Mouse (Mus musculus) right cerebral cortex, adult 18-20 months (tissue): ENCODE measurements around the gene D430042O09Rik.

Experiments
- DNase-seq: peaks from one replicate; pipeline ENCODE4 v3.0.0; 2022; ENCODE audit warnings: mixed read lengths

D430042O09Rik gene

GRCm38 (mm10) chr7:125741271-125741703, 33.6 kb downstream of the D430042O09Rik start:
- DNase-seq, result no peak

DNA sequence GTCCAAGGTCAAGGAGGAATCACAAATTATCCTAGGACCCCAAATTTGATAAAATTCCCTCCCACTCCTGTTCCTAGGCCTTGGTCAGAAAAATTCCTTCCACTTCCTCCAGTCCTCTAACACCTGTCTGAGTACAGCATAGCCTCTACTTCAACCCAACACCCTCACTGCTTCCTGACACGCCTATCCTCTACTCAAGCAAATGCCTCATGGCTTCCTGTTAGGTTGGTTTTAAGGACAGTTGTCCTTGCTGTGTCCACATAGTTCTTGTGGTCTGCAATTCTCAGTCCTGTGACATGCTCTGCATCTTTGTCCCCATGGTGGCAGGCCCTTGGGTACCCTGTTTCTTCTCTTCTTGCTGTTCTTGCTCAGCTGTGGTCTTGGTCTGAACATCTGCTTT, 37.1 kb downstream of the D430042O09Rik start:
- no peak for DNase-seq

DNA sequence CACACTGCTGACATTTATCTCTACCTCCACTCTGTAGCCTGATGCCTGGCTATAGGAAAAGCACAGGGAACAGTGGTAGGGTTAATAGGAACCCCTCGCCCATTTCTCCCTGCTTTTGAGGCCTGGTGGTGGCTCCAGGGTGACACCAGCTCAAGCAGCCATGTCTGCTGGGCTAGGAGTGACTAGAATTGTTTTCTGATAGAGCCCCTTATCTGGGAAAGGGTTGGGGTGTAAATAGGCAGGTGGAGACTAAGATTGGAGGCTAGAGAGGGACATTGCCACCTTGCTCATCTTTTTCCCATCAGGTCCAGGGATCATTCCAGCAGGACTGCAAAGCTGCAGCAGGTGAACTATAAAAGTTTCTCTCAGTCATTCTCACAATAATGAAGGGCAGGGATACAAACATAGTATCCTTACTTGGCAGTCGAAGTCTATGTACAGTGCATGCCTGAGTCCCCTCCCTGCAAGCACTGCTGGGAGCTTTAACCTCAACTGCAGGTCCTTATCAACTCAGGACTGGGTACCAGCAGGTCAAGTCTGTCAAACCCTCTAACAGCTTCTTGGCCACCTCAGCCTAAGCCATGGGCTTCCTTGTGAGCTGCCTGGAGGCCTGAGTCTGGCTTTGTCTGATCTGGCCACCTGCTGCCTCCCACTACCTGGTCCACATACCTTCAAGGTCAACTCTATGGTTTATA, 39.1 kb downstream of the D430042O09Rik start:
- DNase-seq, result no peak

DNA sequence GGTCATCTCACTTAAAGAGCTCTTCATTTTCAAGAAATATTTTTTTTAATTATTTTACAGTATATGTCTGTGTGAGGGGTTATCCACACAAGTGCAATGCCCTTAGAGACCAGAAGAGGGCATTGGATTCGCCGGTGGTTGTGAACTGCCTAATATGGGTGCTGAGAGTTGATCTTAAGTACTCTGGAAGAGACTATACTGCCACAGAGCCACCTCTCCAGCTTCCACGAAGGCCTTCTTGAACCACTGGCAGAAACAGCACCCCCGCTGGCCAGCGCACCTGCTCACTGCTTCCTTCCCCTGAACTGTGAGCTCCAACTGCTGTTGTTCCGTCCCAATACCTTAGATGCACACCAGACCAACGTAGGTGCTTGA, 39.6 kb downstream of the D430042O09Rik start:
- DNase-seq, result no peak

- no peak for DNase-seq
These were observed 40.5 kb downstream of the D430042O09Rik start for GRCm38 (mm10) chr7:125748186-125748585.

DNA sequence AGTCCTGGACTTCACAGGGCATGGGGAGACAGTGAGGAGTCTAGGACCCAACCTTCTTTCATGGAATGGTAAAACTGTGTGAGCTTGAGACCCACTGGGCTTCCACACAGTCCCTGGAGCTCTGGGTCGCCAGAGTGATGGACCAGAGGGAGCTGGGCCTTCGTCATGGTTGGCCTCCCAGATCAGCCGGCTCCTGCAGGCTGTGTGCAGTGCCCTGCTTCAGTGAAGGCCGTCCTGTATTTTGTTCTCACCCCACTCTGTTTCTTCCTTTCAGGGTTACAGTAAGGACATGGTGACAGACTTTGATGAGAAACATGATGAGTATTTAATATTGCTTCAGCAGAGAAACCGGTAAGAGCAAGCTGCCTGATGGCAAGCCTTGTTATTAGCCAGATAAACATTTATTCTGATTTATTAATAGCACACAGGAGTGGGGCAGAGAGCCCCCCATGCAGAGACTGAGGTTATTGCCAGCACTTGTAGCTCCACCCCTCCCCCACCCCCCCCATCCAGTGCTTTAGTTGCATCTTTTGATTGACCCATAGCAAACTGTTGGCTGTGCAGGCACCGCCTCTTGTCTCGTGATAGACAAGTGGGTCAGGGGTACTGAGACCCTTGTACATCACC, 45.1 kb downstream of the D430042O09Rik start:
- no peak for DNase-seq

DNA sequence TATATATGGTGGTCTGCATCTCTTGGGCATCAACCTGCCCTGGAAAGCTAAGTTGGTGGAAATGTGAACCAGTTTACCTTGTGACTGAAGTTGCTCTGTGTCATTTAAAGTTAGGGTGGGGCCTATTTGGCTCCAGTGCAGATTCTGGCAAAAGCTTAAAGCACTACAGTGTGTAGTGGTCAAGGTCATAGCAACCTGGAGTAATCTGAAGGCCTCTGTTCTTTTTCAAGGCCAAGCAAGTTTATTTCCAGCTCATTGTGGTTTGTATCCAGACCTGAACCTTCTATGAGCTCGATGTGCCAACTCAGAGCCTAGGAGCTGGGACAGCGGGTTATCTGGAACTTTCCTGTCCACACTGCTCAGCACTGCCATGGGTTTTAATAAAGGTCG, 45.6 kb downstream of the D430042O09Rik start:
- DNase-seq, result no peak

GRCm38 (mm10) chr7:125756806-125757205, 49.1 kb downstream of the D430042O09Rik start:
- no peak for DNase-seq

GRCm38 (mm10) chr7:125757896-125758623, 50.4 kb downstream of the D430042O09Rik start:
- DNase-seq, result no peak

GRCm38 (mm10) chr7:125762289-125762688, 54.6 kb downstream of the D430042O09Rik start:
- no peak for DNase-seq

- no peak for DNase-seq
These were observed 55.5 kb downstream of the D430042O09Rik start for GRCm38 (mm10) chr7:125762883-125763830.

GRCm38 (mm10) chr7:125764373-125764772, 56.7 kb downstream of the D430042O09Rik start:
- DNase-seq, result no peak

- peak; percentile 86 for DNase-seq
These were observed 59.5 kb downstream of the D430042O09Rik start for GRCm38 (mm10) chr7:125766976-125767831.

- peak; percentile 52 for DNase-seq
These were observed 65.4 kb downstream of the D430042O09Rik start for GRCm38 (mm10) chr7:125772961-125773571.

- DNase-seq, result no peak
These were observed 75.5 kb downstream of the D430042O09Rik start for GRCm38 (mm10) chr7:125783206-125783605.

DNA sequence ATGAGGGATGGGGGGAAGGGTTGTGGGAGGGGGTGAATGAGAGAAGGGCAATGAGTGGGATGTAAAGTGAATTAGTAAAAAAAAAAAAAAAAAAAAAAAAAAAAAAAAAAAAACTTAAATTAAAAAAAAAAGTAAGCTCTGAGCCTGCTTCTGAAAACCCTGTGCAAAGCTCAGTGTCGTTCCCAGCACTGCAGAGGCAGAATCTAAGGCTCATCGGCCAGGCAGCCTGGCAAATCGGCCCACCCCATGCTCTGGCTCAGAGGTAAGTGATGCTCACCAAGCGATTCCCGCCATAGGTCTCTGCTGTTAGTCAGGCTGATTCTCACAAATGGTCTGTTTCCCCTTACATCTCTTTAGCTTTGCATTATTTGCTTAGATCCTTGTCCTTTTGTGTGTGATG, 78.4 kb downstream of the D430042O09Rik start:
- no peak for DNase-seq

DNA sequence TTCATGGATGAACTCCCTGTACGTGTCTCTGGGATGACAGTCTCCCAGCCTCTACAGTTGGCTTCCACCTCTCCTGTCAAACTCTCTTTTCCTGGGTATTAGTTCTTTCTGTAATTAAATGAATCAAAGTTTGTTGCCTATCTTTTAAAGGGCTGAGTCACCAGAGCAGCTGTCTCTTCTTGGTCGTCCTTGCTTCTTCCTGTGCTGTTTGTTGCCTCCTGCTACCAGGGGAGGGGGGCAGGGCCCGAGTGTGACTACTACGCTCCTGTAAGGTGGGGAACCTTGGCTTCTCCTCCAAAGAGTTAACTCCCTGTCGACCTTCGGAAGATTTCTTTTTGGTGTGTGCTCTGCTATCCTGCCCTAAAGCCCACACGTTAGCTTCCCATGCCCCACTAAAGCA, 79.4 kb downstream of the D430042O09Rik start:
- no peak for DNase-seq

- no peak for DNase-seq
These were observed 82.4 kb downstream of the D430042O09Rik start for GRCm38 (mm10) chr7:125790039-125790438.

DNA sequence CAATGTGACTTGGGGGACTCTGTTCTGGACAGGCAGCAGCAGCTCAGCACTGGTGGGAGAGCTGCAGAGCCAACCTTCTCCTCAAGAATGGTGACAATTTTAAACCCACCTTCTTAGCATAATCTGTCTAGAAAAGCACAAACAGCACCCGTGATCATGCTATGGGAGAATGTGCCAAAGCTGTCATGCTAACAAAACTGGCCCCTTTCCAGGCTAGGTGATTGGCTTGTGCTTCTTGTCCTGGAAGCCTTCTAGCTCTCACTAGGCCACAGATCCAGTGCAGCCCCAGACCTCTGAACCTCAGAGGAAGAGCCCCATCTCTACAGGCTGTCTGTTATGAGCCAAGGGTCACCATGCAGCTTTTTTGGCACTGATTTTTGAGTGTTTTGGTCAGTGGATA, 98.9 kb downstream of the D430042O09Rik start:
- DNase-seq, result no peak

DNA sequence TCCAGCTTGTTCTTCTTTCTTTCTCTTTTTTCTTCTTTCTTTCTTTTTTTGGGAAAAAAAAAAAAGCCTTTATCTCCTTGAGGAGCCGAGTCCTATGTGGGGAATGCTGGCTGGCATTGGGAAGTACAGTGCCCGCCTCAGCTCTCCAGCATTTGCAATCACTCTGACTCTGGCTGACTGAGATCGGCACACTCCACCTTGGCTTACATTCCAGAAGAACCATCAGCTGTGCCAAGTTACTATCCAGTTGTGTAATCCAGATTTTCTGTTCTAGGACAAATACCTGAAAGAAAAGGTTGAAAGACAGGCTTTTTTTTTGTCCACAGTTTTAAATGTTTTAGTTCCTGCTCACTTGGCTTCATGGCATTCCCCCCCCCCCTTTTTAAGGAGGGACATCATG, 100.5 kb downstream of the D430042O09Rik start:
- no peak for DNase-seq

GRCm38 (mm10) chr7:125812721-125813120, 105.0 kb downstream of the D430042O09Rik start:
- no peak for DNase-seq
